Mouse (Mus musculus): Measurements from ENCODE around the gene Relb.

GRCm38 (mm10) chr7:19615036-19615577, 14.1 kb downstream of the Relb start:
- TF ChIP-seq CTCF (IDR thresholded peaks at IDR 0.05; ENCODE audit: borderline replicate concordance, insufficient read depth, low read depth, low read length) (no peak), POLR2A (IDR thresholded peaks at IDR 0.05; ENCODE audit: borderline replicate concordance, insufficient read depth, low read length) (no peak)
